Mouse (Mus musculus): ENCODE measurements at regions not wholly inside any gene's neighbourhood (a gene's known extent, or its start where the extent isn't known, plus 50 kb on each side); places are given as distances from the start of the nearest gene placed in this dataset.

DNA sequence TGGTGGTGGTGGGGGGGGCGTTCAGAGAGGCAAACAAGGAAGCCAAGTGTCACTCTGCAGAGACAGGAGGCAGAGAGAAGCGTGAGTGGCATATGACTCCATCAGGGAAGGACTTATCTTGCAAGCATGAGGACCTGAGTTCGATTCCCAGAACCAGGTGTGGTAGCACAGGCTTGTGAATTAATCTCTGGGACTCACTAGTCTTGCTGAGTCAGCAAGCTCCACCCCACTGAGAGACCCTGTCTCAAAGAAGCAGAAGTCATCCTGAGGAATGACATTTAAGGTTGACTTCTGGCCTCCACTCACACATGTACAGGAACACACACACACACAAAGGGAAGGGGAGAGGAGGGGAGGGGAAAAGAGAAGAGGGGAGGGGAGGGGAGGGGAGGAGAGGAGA lies 156.5 kb downstream of the Rplp1 start:
- DNase-seq (ENCODE audit: low read depth) = no peak

DNA sequence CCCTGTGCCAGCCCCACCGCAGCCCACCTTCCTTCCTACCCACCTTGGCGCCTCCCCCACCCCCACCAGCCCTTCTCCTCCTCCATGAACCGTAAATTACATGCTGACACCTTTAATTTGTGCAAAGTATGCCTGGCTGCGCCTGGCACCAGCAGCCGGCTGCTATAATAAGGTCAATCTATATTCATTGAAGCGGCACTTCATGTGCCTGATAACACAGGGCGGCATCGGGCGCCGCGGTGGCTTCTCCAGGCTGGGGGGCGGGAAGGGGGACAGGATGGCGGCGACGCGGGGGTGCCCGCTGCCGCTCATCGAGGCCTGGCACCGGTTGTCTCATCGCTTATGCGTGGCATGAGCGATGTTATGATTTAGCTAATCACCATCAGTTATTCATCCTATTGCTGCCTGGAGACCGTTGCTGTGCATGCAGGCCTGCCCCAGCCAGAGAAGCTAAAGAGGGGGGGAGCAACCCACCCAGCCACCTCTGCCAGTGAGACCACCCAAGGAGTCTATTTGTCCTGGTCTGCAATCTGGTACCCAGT lies 157.5 kb downstream of the Rplp1 start:
- no peak for DNase-seq (ENCODE audit: low read depth)

DNA sequence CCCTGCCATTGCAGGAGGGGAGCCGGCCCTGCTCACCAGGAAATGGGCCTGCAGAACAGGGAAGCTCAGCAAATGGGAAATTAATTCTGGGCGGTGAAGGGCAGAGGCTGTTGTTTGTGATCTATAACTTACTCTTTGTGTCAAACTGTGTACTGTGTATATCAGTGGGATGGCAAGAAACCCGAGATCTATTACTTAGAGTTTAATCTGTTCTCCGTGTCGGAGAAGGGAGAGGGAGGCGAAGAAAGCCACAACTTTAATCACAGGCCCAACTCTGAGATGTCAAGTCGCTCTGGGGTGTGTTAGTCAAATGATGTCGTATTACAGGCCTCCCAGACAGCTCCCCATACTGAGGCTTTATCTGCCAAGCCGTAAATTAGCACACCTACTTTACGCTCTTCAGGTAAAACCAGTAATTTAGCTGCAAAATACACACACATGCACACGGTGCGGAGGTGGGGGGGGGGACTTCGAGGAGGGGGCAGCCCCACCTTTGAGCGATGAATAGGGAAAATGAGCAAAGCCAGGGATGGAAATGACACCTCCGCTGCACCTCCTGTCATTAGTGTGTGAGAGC lies 158.0 kb downstream of the Rplp1 start:
- no peak for DNase-seq (ENCODE audit: low read depth)

DNA sequence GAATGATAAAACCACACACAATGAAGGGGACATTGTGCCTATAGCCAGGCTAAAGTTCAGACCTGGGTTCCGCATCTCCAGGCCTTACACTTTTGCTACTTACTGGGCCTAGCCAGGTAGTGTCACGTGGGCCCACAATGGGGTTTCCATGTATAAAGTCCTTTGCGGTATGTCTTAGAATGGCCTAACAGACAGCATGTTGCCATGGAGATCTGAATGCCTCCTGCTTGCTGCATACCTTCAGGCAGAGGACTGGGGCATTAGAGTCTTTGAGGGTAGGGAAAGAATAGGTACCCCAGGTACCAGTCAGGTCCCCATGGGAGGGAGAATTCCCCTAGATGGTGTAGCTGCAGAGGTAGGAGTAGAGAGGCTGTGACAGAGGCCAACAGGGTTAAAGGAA lies 159.0 kb downstream of the Rplp1 start:
- no peak for DNase-seq (ENCODE audit: low read depth)

DNA sequence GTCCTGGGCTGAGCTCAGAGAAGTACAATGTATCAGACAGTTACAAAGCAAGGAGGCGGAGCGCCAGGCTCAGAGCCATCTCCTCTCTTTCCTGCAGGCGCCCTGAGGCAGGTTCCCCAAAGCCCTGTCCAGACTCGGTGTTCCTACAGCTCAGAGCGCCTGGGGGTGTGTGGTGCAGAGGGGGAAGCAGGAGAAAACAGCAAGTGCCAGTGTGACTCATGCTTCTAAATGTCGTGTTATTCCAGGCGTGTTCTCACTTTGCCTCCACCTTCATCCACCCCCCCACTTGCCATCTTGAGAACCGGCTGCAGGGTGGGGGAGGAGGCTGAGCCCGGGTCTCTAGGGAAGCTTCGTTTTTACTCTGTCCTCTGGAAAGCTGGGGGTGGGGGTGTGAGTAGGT lies 160.5 kb downstream of the Rplp1 start:
- DNase-seq (ENCODE audit: low read depth) = no peak

DNA sequence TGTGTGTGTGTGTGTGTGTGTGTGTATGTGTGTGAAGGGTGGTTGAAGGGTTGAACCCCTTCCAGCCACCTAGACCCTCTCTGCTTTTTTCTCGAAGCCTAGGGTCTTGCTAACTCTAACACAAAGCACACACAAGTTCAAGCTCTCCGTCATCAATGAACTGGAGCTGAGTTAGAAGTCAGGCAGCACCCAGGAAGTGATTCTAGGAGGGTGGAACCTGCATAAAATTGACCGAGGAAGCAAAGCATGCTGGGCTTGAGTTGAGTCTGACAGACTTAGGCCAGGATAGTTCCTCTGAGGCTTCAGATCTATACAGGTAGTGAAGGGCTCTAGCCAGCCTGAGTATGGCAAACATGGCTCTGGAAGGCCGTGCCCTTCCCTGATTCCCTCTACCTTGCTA lies 165.1 kb downstream of the Rplp1 start:
- DNase-seq (ENCODE audit: low read depth) = no peak

DNA sequence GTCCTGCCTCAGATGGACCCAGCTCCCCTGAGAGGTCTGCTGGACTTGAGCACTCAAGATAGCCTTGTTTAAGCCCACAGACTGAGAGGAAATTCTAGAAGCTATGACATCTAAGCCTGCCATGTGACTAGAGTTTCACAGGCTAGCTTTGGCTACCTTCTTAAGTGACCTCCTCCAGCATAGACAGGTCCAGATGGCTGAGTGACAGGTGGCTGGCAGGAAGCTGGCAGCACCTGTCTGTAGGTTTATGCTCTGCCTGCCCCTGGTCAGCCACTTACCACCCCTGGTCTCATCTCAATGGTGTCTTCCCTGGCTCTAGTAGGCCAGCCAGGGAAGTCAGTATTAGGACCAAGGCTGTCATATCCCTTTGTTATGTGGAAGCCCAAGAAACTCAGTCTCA lies 165.9 kb downstream of the Rplp1 start:
- DNase-seq (ENCODE audit: low read depth) = no peak

DNA sequence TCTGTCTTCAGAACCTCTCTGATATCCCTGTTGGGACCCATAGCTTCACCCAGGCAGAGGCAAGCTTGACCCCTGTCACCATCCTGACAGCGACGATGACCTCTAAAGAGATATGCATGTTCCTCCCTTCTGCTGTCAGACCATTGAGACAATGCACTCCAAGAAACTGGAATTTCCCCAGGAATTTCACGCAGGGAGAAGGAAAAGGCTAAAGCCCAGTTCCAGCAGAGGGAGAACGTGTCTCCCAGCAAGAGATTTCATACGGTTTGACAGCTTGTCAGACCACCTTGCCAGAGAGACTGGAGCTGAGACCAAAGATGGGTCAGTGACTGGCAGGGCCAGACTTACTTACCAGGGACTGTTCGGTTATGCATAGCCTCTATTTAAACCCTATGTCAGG lies 167.9 kb downstream of the Rplp1 start:
- no peak for DNase-seq (ENCODE audit: low read depth)

DNA sequence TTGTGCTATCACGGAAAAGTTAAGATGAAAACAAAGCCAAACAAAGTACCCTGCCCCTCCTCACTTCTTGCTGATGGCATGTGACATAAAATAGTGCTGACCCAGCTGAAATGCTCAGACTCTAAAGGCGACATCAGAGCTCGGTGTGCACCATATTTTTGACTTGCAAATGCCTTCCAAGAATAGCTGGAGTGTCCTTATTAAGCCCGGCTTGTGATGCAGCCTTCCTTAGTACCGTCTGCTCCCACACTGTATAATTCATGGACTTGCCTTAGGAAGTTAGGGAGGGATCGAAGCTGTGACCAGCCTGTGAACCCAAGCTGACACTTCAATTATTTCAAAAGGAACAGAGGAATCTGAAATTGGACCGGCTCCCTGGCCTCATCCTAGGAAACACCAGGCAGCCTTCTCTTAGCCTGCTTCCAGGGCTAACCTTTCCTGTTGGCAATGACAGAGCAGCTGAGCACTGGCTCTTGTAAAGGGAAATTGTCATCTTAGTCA lies 169.0 kb downstream of the Rplp1 start:
- DNase-seq (ENCODE audit: low read depth) = no peak

DNA sequence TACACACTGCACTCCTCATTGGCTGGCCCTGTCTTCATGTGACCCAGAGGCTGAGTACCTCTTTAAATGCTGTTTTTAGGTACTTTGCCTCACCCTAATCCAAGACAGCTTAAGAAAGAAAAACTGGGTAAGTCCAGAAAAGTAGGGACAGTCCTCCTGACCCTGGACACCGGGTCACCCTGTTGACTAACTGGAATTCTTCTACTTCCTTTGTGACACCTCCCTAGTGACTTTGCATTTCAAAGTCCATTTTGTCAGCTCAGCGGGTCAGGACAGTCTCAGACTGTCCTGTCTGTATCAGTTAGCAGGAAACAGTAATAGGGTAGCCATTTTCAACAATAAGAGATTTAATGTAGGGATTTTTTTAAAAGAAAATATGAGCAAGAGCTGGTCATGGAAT lies 180.8 kb downstream of the Rplp1 start:
- no peak for DNase-seq (ENCODE audit: low read depth)

DNA sequence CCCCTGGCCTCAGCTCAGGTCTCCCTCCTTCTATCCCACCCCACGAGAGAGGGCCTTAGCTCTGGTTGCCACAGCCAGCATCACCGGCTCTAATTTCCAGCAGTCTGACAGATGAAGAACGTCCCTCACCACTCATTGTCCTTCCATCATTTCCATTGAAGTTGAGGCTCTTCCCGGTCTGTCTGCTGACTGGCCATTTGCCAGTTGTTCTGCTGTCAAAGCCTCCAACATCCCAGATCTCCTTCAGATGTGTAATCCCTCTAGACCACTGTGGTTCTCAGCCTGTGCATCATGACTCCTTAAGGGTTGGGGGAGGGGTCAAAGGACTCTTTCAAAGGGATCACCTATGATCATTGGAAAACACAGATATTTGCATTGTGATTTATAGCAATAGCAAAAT lies 181.6 kb downstream of the Rplp1 start:
- no peak for DNase-seq (ENCODE audit: low read depth)

DNA sequence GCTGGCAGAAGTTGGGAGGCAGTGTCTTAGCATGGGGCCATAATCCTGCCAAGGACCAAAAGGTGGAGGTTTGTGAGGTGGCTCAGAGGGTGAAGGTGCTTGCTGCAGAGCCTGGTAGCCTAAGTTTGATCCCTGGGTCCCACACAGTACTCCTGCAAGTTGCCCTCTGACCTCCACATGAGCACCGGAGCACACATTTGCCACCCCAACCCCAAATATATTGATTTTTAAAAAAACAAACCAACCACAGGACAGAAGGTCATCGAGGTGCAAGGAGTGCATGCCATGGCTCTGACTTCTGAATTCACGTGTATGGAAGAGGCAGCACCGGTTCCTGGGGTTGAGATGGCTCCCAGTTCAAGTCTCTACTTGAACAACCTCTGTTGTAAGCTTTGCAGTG lies 186.2 kb downstream of the Rplp1 start:
- no peak for DNase-seq (ENCODE audit: low read depth)

DNA sequence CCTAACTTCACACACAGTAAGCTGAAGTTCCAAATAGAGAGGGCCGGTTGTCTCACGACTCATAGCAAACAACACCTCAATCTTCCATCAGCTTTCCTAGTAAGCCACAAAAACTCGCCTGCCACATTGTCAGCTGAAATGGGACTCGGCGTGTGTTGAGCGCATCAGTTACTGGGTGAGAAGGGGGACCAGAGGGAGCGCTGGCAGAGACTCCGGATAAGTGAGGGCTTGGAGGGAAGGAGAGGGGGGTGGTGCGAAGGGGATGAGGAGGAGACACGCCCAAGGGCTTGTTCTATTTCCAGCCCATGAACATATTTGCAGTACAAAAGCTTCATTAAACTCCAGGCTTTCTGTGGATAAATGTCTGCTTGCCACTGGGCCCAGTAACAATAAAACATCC lies 186.7 kb downstream of the Rplp1 start:
- no peak for DNase-seq (ENCODE audit: low read depth)

DNA sequence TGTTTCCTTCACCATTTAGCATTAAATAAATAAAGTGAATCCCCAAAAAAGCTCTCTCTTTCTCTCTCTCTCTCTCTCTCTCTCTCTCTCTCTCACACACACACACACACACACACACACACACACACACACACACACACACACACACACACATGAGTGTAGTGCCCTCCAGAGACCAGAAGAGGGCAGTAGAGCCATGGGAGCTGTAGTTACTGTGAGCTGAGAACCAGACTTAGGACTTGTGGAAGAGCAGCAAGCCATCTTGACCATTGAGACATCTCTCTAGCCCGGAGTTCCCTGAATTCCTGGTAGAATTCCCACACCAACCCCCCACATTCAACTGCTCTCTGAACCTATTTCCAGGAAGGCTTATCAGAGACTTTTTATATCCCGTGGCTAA lies 190.3 kb downstream of the Rplp1 start:
- DNase-seq (ENCODE audit: low read depth) = no peak

DNA sequence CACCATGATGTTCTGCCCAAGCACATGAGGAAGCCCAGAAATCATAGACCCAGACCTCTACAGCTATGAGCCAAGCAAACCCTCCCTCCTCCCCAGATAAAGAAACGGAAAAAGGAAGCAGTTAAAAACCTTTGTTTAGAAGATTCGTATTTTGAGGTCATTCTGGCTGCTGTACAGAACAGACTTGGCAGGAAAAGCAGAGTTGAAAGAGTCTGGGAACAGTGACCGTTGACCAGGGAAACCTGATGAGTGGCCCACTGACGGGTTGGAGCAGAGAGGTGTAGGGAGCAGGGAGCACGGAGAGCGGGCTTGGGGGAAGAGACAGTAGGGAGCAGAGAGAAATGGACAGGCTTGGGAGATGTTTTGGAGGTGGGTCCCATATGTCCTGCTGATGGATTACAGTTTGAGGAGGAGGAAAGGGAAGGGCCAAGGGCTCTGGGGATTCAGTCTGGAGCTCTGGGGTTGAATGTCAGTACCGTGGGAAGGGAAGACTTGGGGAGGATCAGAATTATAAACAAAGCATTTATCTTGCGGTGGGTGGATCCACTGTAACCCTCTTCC lies 191.2 kb downstream of the Rplp1 start:
- DNase-seq (ENCODE audit: low read depth) = no peak

DNA sequence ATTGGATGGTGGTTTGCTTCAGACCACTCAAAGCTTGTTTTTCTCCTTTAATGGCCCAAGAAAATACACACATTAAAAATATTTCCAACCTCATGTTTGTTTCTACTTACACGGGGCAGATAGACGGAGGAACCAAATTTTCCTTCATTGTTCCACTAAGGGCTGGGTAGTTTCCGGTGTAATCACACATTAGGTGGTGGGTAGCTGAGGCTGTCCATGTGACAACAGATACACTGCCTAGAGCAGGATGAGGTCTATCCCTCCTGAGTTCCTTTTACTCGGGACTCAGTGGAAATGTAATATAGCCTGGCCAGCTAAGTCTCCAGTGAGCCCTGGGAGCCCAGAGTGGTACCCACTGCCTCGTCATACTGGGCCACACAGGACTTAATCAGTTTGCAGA lies 192.5 kb downstream of the Rplp1 start:
- DNase-seq (ENCODE audit: low read depth) = no peak

DNA sequence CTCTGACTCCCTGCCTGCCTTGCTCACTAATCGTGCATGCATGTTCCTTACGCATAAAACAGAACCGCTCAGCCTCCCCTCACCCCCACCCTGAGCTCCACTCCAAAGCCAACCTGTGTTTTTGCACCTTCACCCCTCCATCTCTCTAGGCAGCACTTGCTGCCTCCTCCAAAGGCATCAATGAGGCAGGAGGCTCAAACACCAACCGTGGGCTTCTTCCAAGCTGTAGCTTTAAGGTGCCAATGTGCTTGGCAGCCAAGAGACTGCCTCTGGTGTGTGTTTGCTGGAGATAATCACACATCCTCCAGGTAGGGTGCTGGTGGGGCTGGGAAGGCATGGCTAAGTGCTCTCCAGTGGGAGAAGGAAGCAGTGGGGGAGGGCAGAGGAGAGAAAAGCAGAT lies 193.3 kb downstream of the Rplp1 start:
- no peak for DNase-seq (ENCODE audit: low read depth)

DNA sequence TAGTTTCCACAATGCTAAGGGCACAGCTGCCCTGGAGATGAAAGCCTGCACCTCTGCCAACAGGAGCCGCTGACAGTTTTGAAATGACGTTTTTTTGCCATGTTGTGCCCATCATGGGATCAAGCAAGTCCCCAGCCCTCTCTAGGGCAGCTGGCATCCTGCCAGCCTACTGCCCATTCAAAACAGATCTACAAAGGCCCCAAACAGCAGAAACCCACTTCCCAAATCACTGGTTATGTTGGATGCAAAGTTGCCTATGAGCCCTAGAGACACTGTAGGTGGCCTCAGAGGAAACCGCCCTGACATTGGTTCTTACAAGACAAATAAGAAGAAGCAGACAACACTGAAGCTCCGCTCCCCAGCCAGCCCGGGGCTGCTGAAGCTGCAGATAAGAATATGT lies 194.1 kb downstream of the Rplp1 start:
- DNase-seq (ENCODE audit: low read depth) = no peak

DNA sequence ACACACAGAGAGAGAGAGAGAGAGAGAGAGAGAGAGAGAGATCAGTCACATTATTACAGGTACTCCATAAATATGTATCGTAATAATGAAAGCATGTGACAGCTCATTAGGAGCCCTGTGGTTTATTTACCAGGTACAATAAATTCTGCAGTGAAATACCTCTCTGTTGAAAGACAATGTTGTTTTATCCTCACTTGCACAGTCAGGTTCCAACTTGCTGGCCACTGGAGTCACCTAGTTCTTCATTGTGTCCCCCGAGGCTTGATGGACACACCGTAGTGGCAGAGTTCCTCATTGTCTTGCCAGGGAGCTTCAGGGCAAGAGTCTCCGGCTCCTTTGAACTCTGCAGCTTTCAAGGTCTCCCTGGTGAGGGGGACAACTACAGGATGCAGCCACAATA lies 197.6 kb downstream of the Rplp1 start:
- no peak for DNase-seq (ENCODE audit: low read depth)

DNA sequence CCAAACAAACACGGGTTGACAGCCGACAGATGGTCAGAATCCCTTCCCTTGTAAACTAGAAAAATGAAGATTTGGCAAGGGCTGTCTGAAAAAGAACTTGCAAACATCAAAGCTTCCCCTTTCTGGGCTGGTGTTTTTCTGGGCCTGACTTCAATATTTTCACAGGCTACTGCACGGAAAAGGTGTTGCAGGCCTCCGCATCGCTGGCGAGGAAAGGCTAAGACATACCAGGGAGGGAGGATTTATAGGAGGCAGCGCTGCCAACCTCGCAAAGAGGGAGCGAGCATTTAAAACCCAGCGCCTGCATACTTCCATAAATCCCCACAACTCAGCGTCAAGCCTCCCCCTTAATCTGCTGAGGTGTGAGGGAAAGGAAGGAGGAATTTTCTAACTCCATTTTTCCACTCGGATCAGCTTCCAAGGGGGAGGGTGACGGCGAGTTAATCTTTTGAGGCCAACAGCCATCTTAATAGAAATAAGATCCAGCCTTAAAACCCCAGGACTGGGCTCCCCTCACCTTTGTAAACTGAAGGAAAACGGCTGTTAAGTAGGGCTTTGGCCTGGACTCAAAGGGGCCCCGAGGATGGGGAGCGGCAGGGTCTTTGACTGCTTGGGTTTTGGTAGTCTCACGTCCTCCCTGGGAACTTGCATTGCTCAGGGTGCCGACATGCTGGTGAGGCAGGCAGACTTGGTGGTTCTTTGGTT lies 199.9 kb downstream of the Rplp1 start:
- DNase-seq (ENCODE audit: low read depth) = no peak

DNA sequence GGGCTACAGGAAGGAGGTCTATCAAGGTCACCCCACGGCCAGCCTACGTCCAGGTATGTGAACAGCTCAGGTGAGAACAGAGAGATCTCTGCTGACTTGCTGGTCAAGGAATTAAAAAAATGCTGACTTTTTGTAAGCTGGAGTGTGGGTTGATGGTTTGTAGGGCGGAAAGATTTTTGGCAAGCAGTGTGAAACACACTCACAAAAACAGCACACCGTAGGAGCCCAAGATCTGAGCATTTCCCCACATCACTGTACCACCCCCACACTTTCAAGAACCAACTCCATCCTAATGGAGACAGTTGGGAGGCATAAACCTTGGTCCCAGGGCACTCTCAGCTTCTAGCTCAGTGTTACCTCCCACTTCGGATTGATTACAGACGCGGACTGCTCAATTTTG lies 200.5 kb downstream of the Rplp1 start:
- no peak for DNase-seq (ENCODE audit: low read depth)

DNA sequence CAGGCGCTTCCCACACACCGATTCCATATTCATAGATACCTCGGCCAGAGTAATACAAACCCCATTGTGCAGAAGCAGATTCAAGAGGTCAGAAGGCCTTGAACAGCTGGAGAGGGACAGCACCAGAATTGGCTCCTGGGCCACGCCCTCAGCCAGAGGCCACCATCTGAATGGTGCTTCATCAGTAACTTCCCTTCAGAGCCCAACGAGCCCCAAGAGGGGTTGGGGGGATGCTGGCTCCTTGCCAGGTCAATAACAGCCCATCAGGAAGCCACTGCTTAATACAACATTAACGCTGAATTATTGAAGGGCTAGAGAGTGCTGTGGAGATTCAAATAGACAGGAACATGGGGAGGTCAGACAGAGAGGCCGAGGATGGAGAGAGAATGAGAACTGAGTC lies 203.0 kb downstream of the Rplp1 start:
- DNase-seq (ENCODE audit: low read depth) = no peak

DNA sequence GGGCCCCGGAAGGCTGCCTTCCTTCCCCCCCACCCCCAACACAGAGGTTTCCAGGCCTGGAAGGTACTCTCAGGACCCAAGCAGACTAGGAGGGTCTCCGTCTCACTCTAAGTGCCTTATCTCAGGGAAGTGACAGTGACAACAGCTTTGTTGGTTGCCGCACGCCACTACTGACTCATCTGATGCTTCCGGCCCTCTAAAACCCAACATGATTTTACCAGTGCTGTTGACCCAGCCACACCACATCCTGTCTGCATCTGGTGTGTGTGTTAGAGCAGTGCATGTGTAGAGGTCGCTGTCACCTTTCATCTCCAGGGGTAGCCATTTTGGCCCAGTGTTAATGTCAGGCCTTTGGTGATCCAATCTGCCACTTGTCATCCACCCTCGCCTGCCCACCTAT lies 206.5 kb downstream of the Rplp1 start:
- DNase-seq (ENCODE audit: low read depth) = no peak

DNA sequence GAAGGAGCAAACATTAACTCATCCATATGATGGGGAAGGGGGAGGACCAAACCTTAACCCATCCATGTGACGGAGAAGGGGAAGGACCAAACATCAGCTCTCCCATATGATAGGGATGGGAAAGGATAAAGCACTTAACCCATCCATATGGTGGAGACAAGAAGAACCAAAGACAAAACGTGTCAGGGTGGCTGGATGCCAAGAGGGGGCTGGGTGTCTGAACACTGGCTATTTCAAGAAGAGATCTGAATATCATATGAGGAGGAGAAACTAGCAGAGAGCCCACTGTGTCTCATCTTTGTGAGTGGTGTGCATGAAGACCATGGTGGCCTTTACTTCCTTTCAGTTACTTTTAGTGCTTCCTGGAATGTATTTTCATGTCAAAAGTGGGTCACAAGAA lies 207.0 kb downstream of the Rplp1 start:
- DNase-seq (ENCODE audit: low read depth) = no peak
